16 mouse cellular contexts compared by ENCODE assay signal in the genomic region with DNA sequence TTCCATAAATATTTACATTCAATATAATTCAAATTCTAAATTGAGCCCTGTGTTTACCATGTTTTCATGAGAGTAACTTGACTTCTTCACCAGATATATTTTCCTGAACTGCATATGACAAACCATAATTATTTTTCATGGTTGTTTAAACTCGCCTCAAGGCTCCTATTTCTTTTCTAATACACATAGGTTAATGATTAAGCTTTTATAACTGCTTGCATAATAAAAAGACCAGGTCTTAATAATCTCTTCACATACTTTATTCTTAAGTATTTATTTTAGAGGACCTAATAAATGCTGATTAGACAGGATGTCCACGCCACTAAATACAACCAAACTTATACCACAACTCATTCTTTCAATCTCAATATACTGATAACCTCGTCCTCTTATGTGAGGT.
"Had no signal": no experiment of that assay in that cellular context is flagged by ENCODE, and none has a peak within 500 bp of the region (broad histone marks: within the 10 kb centered on the region; RNA-seq: fewer than 3 reads in every experiment).

No protein-coding gene starts in this region.

- H3K9me3 ChIP-seq: neural tube, embryonic 12.5 days; neural tube, embryonic 13.5 days; neural tube, embryonic 15.5 days; stomach, embryonic 15.5 days had no signal

- H3K27me3 ChIP-seq: neural tube, embryonic 12.5 days; neural tube, embryonic 13.5 days; neural tube, embryonic 15.5 days; stomach, embryonic 15.5 days had no signal

- H3K9ac ChIP-seq: neural tube, embryonic 12.5 days; neural tube, embryonic 13.5 days; neural tube, embryonic 15.5 days; stomach, embryonic 15.5 days had no signal

- H3K4me2 ChIP-seq: neural tube, embryonic 12.5 days; neural tube, embryonic 13.5 days; neural tube, embryonic 15.5 days; stomach, embryonic 15.5 days had no signal

- H3K4me1 ChIP-seq: neural tube, embryonic 12.5 days; neural tube, embryonic 13.5 days; neural tube, embryonic 15.5 days; stomach, embryonic 15.5 days had no signal

- H3K36me3 ChIP-seq: neural tube, embryonic 12.5 days; neural tube, embryonic 13.5 days; neural tube, embryonic 15.5 days; stomach, embryonic 15.5 days had no signal

- H3K27ac ChIP-seq: neural tube, embryonic 12.5 days; neural tube, embryonic 13.5 days; neural tube, embryonic 15.5 days; stomach, embryonic 15.5 days; stomach, postnatal 0 days had no signal

- DNase-seq: retina, postnatal 1 day; right cerebral cortex, adult 18-20 months; right cerebral cortex, postnatal 14 days; right cerebral cortex, postnatal 25 days; right cerebral cortex, postnatal 4 days; spleen, adult 18-20 months; thymus, adult 18-20 months; thymus, adult 2 months; thymus, postnatal 14 days; thymus, postnatal 25 days; thymus, postnatal 4 days had no signal

- H3K4me3 ChIP-seq: neural tube, embryonic 12.5 days; neural tube, embryonic 13.5 days; neural tube, embryonic 15.5 days; stomach, embryonic 15.5 days had no signal
